Mouse (Mus musculus): Measurements from ENCODE around the gene Cdh24. TPM values are rescaled to one million over a fixed set of nuclear protein-coding genes. Genes with fewer than 3 reads are reported as not detected.
A peak's percentile ranks its signal among the peaks of the same experiment; 100 is the strongest.

Gene Cdh24
- polyA plus RNA-seq, 2 experiments, result 0.13 to 1.4 TPM

DNA sequence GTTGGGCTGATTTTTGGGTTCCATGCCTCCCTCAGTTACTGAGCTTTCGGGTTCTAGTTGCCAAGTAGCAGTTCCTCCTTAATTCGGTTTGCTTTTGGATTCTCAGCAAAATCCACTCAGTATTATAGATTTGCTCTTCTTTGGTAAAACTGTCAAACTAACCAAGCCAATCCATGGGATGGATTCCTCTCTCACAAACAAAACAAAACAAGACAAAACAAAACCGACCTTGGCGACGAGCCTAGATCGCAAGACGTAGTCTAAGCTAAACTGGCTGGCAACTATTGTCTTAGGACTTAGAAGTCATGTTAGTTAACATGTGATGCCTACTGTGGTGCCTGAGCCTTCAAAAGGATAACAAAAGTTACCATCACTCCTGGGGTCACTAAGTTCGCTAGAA is 37.5 kb downstream of the Cdh24 start:
- 80% methylated on average over 8 of the region's 8 CpGs for WGBS (ENCODE audit: insufficient replicate concordance)
- Histone ChIP-seq H3K9me3 (ENCODE audit: control insufficient read depth, low read length) (no peaks in the 10 kb centered on the region), H3K27ac (peak overlapping the region; percentile 63), H3K36me3 (replicated peaks; ENCODE audit: control insufficient read depth, insufficient read depth, low read depth) (no peaks in the 10 kb centered on the region), H3K4me3 (ENCODE audit: insufficient read depth in 1 of 2, low read depth in 2 of 2, low read length in 2 of 2) (peak overlapping the region; percentile 63 to 81), H3K4me2 (ENCODE audit: low read depth) (peak overlapping the region; percentile 67), H3K27me3 (ENCODE audit: control insufficient read depth, insufficient read depth, low read length) (no peaks in the 10 kb centered on the region), H3K9ac (replicated peaks) (no peak overlapping the region), H3K4me1 (replicated peaks; ENCODE audit: control insufficient read depth in 2 of 2, insufficient read depth in 2 of 2, low read length in 1 of 2) (peaks cover 27 to 31% of the 10 kb centered on the region in 2 experiments)
- ATAC-seq (ENCODE audit: insufficient read depth) (no peak), DNase-seq (ENCODE audit: low read depth in 3 of 3, low spot score in 3 of 3) (no peak)
- TF ChIP-seq EP300 (IDR thresholded peaks at IDR 0.05; ENCODE audit: low read depth) (no peak), CTCF (IDR thresholded peaks at IDR 0.05; ENCODE audit: low read depth) (no peak)

DNA sequence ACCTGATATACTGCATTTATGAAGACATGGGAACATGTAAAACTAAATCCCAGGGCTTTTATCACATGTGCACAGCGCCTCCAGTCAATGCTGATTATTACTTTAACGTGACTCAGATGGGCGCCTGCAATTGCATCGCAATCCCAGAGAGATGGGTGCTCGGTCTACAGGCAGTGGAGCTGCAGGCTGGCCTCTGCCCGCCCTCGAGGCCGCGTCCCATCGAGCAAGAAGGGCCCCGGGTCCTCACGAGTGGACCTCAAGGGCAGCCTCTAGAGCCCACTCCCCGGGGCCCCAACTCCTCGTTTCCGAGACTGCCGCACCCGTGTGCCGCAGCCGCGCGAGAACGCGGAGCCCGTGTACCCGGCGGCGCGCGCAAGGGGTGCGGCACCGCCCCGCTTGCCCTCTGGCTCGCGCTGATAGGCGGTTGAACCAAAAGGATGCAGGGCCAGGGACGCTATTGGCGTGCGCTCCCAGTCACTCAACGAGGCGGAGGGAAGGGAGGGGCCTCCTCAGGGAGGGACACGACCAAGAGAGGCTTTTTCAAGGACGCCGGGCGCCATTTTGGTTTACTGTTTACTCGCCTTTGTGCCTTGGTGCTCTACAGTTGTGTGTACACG is 38.0 kb downstream of the Cdh24 start:
- Histone ChIP-seq H3K4me3 (ENCODE audit: insufficient read depth in 1 of 2, low read depth in 2 of 2, low read length in 2 of 2) (peak overlapping the region; percentile 81 to 92), H3K9me3 (ENCODE audit: control insufficient read depth, low read length) (no peaks in the 10 kb centered on the region), H3K4me1 (replicated peaks; ENCODE audit: control insufficient read depth in 2 of 2, insufficient read depth in 2 of 2, low read length in 1 of 2) (peaks cover 27 to 31% of the 10 kb centered on the region in 2 experiments), H3K27ac (peak overlapping the region; percentile 88), H3K27me3 (ENCODE audit: control insufficient read depth, insufficient read depth, low read length) (no peaks in the 10 kb centered on the region), H3K9ac (replicated peaks) (peak overlapping the region; percentile 79), H3K4me2 (ENCODE audit: low read depth) (peak overlapping the region; percentile 67), H3K36me3 (replicated peaks; ENCODE audit: control insufficient read depth, insufficient read depth, low read depth) (no peaks in the 10 kb centered on the region)
- DNase-seq (ENCODE audit: low read depth in 3 of 3, low spot score in 3 of 3), result peak; percentile 95 to 98 (median 95)
- under 1% methylated on average over 46 of the region's 46 CpGs for WGBS (ENCODE audit: insufficient replicate concordance)
- peak; percentile 99 for ATAC-seq (ENCODE audit: insufficient read depth)
- TF ChIP-seq EP300 (IDR thresholded peaks at IDR 0.05; ENCODE audit: low read depth) (no peak), CTCF (IDR thresholded peaks at IDR 0.05; ENCODE audit: low read depth) (no peak)

DNA sequence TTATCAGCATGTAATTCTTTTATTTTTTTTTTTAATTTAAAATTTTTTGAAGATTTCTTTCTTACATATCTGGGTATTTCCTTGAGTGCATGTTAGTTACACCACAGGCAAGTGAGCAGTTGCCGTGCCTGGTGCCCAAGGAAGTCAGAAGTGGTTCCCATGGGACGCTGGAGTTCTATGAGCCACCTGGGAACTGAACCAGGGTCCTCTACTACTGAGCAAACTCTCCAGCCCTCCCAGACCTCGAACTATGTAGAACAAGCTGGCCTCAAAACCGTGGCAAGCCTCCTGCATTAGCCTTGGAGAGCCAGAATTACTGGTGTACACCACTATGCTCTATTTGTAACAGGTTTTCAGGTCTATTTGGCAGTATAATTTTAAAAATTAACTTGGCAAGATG is 38.6 kb downstream of the Cdh24 start:
- WGBS (ENCODE audit: insufficient replicate concordance), result 27% methylated on average over 4 of the region's 4 CpGs

DNA sequence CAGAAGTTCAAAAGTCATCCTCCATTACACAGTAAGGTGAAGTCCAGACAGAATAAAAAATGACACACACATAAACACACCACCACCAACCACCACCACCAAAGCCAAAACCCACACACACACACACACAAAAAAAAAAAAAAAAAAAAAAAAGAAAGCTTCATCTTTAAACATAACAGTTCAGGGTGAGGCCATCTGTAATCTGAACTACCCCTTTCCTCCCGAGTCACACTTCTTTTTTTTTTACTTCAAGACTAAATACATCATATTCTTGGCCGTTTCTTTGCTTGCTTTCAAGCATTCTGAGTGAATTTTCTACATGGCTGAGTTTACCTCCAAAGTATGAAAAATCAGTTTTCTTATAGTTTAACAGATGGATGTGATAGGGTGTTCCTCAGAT is 39.6 kb downstream of the Cdh24 start:
- no peak overlapping the region for H3K4me2 ChIP-seq (ENCODE audit: low read depth)
- TF ChIP-seq CTCF (IDR thresholded peaks at IDR 0.05; ENCODE audit: low read depth) (no peak), EP300 (IDR thresholded peaks at IDR 0.05; ENCODE audit: low read depth) (no peak)
- DNase-seq (ENCODE audit: low read depth in 3 of 3, low spot score in 3 of 3) (no peak), ATAC-seq (ENCODE audit: insufficient read depth) (no peak)
- H3K36me3 ChIP-seq (replicated peaks; ENCODE audit: control insufficient read depth, insufficient read depth, low read depth), result no peaks in the 10 kb centered on the region
- no peak overlapping the region for H3K4me3 ChIP-seq (ENCODE audit: insufficient read depth in 1 of 2, low read depth in 2 of 2, low read length in 2 of 2)
- no peaks in the 10 kb centered on the region for H3K27me3 ChIP-seq (ENCODE audit: control insufficient read depth, insufficient read depth, low read length)
- peaks cover 27 to 31% of the 10 kb centered on the region in 2 experiments for H3K4me1 ChIP-seq (replicated peaks; ENCODE audit: control insufficient read depth in 2 of 2, insufficient read depth in 2 of 2, low read length in 1 of 2)
- 49% methylated on average over 2 of the region's 2 CpGs for WGBS (ENCODE audit: insufficient replicate concordance)
- H3K9ac ChIP-seq (replicated peaks), result no peak overlapping the region
- H3K9me3 ChIP-seq (ENCODE audit: control insufficient read depth, low read length), result no peaks in the 10 kb centered on the region
- H3K27ac ChIP-seq, result no peak overlapping the region

More for the DNA sequence above, 38.6 kb downstream of the Cdh24 start:
- Histone ChIP-seq H3K27ac (peak overlapping the region; percentile 88), H3K9me3 (ENCODE audit: control insufficient read depth, low read length) (no peaks in the 10 kb centered on the region), H3K36me3 (replicated peaks; ENCODE audit: control insufficient read depth, insufficient read depth, low read depth) (no peaks in the 10 kb centered on the region), H3K27me3 (ENCODE audit: control insufficient read depth, insufficient read depth, low read length) (no peaks in the 10 kb centered on the region), H3K4me2 (ENCODE audit: low read depth) (peak overlapping the region; percentile 67), H3K4me3 (ENCODE audit: insufficient read depth in 1 of 2, low read depth in 2 of 2, low read length in 2 of 2) (peak overlapping the region; percentile 81 to 92; a peak in 3 of 4 replicates), H3K4me1 (replicated peaks; ENCODE audit: control insufficient read depth in 2 of 2, insufficient read depth in 2 of 2, low read length in 1 of 2) (peaks cover 27 to 31% of the 10 kb centered on the region in 2 experiments), H3K9ac (replicated peaks) (peak overlapping the region; percentile 79)
- TF ChIP-seq CTCF (IDR thresholded peaks at IDR 0.05; ENCODE audit: low read depth) (no peak), EP300 (IDR thresholded peaks at IDR 0.05; ENCODE audit: low read depth) (no peak)
- DNase-seq (ENCODE audit: low read depth in 3 of 3, low spot score in 3 of 3) (peak in 1 of 3 experiments; percentile 37), ATAC-seq (ENCODE audit: insufficient read depth) (no peak)

DNA sequence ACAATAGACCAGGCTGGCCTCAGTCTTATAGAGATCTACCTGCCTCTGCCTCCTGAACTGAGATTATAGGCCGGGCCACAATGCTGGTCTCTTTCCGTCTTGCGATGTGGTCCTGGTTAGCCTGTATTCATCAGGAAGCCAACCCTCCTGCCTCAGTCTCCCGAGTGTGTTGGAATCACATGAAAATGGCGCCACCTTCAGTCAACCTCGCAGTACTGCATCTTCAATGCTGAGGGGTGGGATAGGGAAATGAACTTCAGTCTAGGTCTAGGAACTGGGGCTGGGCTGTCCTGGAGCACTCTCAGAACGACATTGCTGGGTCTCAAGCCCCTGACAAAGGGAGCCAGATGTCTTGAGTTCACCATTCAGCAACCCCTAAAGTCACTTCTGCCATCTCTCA is 44.1 kb downstream of the Cdh24 start:
- Histone ChIP-seq H3K36me3 (replicated peaks; ENCODE audit: control insufficient read depth, insufficient read depth, low read depth) (no peaks in the 10 kb centered on the region), H3K4me3 (ENCODE audit: insufficient read depth in 1 of 2, low read depth in 2 of 2, low read length in 2 of 2) (no peak overlapping the region), H3K9ac (replicated peaks) (no peak overlapping the region), H3K4me2 (ENCODE audit: low read depth) (no peak overlapping the region), H3K27ac (no peak overlapping the region), H3K9me3 (ENCODE audit: control insufficient read depth, low read length) (no peaks in the 10 kb centered on the region), H3K4me1 (replicated peaks; ENCODE audit: control insufficient read depth in 2 of 2, insufficient read depth in 2 of 2, low read length in 1 of 2) (peaks cover 2 to 4% of the 10 kb centered on the region in 2 experiments), H3K27me3 (ENCODE audit: control insufficient read depth, insufficient read depth, low read length) (no peaks in the 10 kb centered on the region)
- TF ChIP-seq CTCF (IDR thresholded peaks at IDR 0.05; ENCODE audit: low read depth) (peak; percentile 78), EP300 (IDR thresholded peaks at IDR 0.05; ENCODE audit: low read depth) (no peak)
- whole genome bisulfite sequencing (ENCODE audit: insufficient replicate concordance), result 56% methylated on average over 7 of the region's 7 CpGs
- ATAC-seq (ENCODE audit: insufficient read depth) (no peak), DNase-seq (ENCODE audit: low read depth in 3 of 3, low spot score in 3 of 3) (no peak)
